Mouse (Mus musculus): ENCODE results near the gene Sbsn.

- no peak for TF ChIP-seq CTCF (IDR thresholded peaks at IDR 0.05; ENCODE audit: extremely low read depth, insufficient read depth, insufficient read length, insufficient replicate concordance)
- TF ChIP-seq POLR2A (IDR thresholded peaks at IDR 0.05; ENCODE audit: low read depth, low read length): no peak
Measured at GRCm38 (mm10) chr7:30766408-30766807, 15.1 kb downstream of the Sbsn start.

Measured in spleen, adult 2 months (tissue).